Mouse (Mus musculus) right cerebral cortex, adult 2 months (tissue): Measurements from ENCODE around the gene Tusc2.
"Not testable (repeated sequence)": the region's sequence is repeated elsewhere in the genome, so short reads cannot be mapped to it uniquely, and the experiment has no call there.

Experiments used
- DNase-seq, 2 experiments: peaks; one replicate each; pipeline ENCODE4 v3.0.0; 2021 to 2022; ENCODE audit warnings: low spot score in 2 of 2

Tusc2 gene

GRCm38 (mm10) chr9:107545199-107545598 lies 17.9 kb upstream of the Tusc2 start:
- DNase-seq = no peak

DNA sequence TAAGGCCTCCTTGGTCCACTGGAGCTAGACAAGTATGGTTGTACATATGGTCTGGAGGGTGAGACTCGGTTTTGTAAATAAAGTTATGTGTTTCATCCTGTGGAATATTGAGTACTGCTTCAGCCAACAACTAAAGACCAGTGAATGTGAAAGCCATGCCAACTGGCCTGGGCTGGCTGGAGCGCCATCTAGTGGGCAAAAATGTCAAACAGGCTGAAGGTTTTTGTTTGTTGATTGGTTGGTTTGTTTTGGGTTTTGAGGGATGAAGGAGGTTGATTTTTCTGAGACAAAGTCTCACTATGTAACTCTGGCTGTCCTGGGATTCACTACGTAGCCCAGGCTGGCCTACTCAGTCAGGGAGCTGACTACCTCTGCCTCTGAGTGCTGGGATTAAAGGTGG lies 17.5 kb upstream of the Tusc2 start:
- peak; percentile 79 to 81 for DNase-seq

DNA sequence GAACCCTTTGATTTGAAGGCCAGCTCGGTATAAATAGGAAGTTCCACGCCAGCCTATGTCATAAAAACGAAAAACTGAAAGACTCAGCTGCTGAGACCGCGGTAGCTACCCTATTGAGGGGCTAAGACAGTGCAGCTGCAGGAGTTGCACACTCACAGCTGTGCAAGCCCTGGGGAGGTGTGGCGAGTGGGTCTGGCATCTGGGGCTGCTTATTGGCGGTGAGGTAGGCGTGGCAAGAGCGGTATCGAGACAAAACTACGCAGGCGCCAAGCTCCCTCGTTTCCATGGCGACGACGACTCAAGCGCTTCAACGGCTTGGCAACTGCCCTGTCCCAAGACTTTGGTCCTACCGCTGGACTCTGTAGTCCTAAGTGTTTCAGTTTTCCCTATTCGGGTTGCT lies 16.0 kb upstream of the Tusc2 start, which contains the start of gene Zmynd10:
Gene Zmynd10 (plus strand): TSS at position 273 of the 400 bp plus-strand sequence.
- peak; percentile 89 to 90 for DNase-seq

DNA sequence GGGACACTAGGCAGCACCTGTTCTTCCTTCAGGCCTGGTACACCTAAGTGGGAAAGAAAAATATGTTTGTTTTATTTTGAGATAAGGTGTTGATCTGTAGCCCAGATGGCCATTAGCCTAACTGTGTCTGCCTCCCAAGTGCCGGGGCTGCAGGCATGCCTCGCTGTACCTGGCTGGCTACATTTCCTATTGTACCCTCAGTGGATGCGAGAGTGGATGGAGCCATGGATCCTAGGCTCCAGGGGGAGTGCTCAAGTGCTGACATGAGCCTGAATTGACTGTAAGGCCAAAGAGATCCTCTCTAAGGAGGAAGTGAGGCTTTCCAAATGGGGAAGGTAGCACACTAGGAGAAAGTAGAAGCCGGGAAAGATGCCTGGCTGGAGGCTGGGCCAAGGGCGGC lies 15.1 kb upstream of the Tusc2 start:
- no peak for DNase-seq

GRCm38 (mm10) chr9:107548820-107549219 lies 14.2 kb upstream of the Tusc2 start:
- no peak for DNase-seq

DNA sequence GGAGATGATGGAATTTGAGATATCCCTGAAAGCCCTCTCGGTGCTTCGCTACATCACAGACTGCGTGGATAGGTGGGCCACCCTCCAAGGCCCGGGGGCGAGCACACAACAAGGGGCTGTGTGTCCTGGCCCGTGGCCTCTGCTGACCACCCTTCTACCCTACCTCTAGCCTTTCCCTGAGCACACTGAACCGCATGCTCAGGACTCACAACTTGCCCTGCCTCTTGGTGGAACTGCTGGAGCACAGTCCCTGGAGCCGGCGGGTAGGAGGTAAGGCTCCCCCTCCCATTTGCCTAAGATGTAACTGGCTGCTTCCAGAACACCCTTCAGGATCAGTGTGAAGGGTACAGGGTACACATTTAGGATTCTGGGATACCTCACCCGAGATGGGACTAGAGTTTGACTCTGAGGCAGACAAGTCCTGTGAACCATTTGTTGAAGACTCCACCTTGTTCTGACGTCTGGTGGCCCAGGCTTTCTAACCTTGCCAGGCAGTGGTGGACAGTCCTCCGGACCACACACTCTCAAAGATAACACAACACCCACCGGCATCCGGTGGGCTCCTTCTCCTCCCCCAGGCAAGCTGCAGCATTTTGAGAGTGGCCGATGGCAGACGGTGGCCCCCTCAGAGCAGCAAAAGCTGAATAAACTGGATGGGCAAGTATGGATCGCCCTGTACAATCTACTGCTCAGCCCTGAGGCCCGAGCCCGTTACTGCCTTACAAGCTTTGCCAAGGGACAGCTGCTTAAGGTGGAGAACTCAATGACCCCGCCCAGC lies 13.6 kb upstream of the Tusc2 start:
- no peak for DNase-seq

DNA sequence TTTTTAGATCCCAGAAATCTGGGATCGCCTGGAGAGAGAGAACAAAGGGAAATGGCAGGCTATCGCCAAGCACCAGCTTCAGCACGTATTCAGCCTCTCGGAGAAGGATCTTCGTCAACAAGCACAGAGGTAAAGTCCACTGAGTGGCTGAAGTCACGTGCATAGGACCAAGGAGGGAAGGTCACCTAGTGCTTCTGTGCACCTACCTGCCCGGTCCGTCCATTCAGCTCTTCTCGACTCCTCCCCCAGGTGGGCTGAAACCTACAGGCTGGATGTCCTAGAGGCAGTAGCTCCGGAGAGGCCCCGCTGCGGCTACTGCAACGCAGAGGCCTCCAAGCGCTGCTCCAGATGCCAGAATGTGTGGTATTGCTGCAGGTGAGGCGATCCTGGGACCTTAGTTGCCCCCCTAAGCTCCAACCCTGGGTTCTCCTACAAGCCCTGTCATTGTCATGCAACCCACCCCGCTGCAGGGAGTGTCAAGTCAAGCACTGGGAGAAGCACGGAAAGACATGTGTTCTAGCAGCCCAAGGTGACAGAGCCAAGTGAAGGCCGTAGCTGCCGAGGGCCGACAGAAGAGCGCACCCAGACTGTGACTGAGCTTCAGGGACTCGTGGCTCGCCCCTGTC lies 12.5 kb upstream of the Tusc2 start:
- DNase-seq = no peak

DNA sequence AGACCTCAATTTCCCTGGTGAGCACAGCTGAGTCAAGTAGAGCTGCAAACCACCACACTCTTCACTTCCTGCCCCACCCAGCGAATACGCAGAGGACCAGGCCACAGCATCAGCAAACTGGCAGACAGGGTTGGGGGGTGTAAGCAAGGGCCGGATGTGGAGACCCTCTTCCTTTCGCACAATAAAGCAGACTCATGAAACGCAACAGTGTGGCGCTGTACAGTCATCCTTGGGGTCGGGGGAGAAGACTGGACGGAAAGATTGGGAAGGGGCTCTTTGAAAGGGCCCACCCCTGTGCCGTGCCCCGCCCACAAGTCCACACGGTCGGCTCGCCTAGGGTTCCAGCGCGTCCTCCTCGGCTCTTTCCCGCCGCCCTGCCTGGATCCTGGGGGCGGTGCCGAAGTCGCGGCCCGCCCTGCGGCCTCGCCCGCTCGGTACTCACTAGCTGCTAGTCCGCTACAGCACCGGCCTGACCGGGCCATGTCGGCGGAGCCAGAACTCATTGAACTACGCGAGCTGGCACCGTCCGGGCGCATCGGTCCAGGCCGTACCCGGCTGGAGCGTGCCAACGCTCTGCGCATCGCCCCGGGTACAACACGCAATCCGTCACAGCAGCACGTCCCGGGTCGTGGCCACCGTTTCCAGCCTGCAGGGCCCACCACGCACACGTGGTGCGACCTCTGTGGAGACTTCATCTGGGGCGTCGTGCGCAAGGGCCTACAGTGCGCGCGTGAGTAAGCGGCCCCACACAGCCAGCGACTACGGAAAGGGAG lies 11.8 kb upstream of the Tusc2 start, which contains the start of gene Rassf1:
Gene Rassf1 (plus strand): TSS at position 439 of the 773 bp plus-strand sequence.
- DNase-seq = no peak

DNA sequence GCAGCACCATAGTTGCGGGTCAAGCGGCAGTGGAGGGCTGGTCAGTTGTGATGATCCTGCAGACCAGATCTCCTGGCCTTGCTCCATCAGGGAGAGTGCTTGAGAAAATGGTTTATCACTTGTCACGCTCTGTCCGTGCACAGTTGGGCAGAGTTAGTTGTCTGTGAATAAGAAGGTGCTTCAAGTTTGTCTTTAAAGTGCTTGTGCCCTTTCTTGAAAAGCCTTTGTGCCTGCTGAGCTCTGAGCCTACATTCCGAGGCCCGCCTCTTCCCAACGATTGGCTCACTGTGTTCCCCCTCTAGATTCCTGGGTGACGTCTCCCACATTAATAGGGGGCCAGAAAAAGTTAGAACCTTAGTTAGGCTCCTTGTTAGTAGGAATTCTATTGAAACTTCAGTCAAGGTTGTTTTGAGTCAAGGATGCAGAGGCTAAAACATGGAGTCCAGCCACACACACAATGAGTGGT lies 11.1 kb upstream of the Tusc2 start:
- DNase-seq = no peak

GRCm38 (mm10) chr9:107552690-107553393 lies 10.2 kb upstream of the Tusc2 start:
- DNase-seq = no peak

- peak; percentile 43 to 48 for DNase-seq
Observed at GRCm38 (mm10) chr9:107553541-107554318, 9.3 kb upstream of the Tusc2 start.

DNA sequence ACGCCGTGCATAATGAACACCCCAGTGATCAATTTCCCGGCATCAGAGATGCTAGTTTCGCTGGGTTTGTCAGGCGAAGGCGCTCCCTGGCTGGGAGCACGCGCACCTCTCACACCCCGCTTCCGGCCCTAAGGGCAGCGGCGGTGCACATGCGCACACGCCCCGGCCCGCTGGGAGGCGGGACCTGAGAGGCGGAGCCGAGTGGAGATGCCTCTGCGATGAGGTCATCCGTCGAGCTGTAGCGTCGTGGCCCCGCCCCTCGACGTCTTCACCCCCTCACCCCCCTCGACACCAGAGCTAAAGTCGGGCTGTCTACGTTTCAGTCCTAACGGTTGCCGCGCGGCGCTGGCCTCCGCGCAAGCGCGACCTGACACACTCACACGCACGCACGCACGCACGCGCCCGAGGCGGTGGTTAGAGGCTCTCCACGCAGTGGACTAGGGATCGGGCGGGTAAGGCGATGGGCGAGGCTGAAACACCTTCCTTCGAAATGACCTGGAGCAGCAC lies 8.7 kb upstream of the Tusc2 start:
- DNase-seq = peak; percentile 93 to 95

GRCm38 (mm10) chr9:107555031-107555457 lies 8.0 kb upstream of the Tusc2 start:
- DNase-seq = no peak

GRCm38 (mm10) chr9:107555701-107556100 lies 7.4 kb upstream of the Tusc2 start:
- DNase-seq = no peak

DNA sequence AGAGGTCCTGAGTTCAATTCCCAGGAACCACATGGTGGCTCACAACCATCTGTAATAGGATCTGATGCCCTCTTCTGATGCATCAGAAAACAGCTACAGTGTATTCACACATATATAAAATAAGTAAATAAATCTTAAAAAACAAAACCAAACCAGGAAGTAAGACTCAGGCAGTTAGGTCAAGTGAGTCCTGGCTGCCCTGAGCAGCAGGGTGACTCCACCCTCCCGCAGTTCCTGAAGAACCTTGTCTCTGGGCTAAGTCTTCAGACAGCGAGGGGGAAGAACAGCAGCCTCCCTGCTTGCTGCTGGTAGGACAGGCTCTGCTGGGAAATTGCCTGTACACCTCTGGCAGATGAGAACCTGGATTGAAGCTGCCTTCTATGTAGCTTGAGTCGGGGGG lies 6.7 kb upstream of the Tusc2 start:
- DNase-seq = no peak

DNA sequence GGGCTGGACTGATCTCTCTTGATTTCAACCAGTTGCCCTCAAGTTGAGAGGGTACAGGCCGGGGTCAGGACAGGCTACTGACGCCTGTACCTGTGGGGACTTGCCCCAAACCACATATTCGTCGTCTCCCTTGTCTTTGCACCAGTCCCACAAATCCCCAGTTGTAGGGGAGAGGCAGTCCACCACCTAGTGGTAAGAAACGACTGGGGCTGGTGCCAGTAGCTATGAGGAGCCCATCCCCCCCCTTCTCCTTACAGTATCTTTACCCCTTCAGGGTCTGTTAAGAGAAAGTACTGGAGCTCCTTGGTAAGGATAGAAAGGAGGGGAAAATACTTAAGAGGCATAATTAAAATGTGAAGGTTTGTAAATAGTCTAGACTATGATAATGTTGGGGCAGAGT lies 2.5 kb downstream of the Tusc2 start:
- DNase-seq = not testable (repeated sequence)

- DNase-seq = peak; percentile 78 to 81
Observed at GRCm38 (mm10) chr9:107566041-107566709, 3.1 kb downstream of the Tusc2 start.

GRCm38 (mm10) chr9:107566855-107567254 lies 3.8 kb downstream of the Tusc2 start:
- DNase-seq = no peak

DNA sequence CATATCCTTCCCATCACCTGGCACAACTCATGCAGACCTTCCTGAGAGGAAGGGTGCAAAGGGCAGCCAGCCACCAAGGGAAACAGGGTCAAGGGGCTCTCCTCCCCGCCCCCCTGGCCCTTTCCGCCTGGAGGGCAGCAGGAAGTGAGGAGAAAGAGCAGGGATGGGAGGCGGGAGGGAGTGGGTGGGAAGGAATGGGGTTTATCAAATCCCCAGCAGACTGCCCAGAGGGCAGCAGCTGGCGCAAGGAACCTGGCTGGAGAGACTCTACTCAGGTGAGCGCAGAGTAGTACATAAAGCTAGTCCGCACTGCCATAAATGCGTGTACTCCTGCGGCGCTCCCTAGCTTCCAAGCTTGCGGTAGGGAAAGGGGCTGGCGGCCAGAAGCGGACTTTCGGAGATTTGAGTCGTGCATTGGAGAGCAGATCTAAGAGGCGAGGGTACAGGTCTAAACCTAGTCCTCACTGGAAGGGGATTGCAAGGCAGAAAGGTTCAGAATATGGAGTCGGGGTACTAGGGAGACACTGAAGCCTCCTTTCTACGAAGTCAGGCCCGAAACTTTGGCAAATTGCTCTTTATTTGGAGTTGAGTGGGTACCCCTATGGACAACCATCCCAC lies 4.8 kb downstream of the Tusc2 start, which contains the start of gene Hyal2:
Gene Hyal2 (plus strand): TSS at position 244 of the 618 bp plus-strand sequence.
- no peak for DNase-seq
